Mouse (Mus musculus) MEL (cell line): ENCODE measurements around the gene Tra2b.

ENCODE experiments used
- CHD1 ChIP-seq: IDR thresholded peaks from 2 replicates; pipeline ENCODE4 v1.6.1; 2012; ENCODE audit warnings: low read depth, mild to moderate bottlenecking, inconsistent platforms, low read length, improper control_type of control experiment
- CTCF ChIP-seq, 3 experiments: IDR thresholded peaks in 2 of 3; conservative IDR thresholded peaks in 1 of 3; 2 replicates each; pipeline ENCODE4 v1.5.1; 2011 to 2012; ENCODE audit warnings: low read length in 3 of 3, low read depth in 2 of 3, mild to moderate bottlenecking in 2 of 3, improper control_type of control experiment in 1 of 3, inconsistent platforms in 1 of 3, mixed read lengths in 1 of 3, moderate library complexity in 1 of 3; ENCODE audit not compliant: control insufficient read depth in 1 of 3, insufficient read depth in 1 of 3, poor library complexity in 1 of 3, severe bottlenecking in 1 of 3
- ETS1 ChIP-seq: IDR thresholded peaks from 2 replicates; pipeline ENCODE4 v1.6.1; 2012; ENCODE audit warnings: low read depth, mild to moderate bottlenecking, inconsistent platforms, low read length, improper control_type of control experiment, moderate library complexity
- GATA1 ChIP-seq: IDR thresholded peaks from 2 replicates; pipeline ENCODE4 v1.6.1; 2011; ENCODE audit warnings: low read depth, low read length, improper control_type of control experiment
- MEF2A ChIP-seq: IDR thresholded peaks from 2 replicates; pipeline ENCODE4 v1.6.1; 2014; ENCODE audit warnings: low read depth, mild to moderate bottlenecking, inconsistent platforms, low read length, improper control_type of control experiment; ENCODE audit not compliant: poor library complexity, insufficient replicate concordance, severe bottlenecking; ENCODE audit errors: extremely low read depth
- NRF1 ChIP-seq: IDR thresholded peaks from 2 replicates; pipeline ENCODE4 v1.6.1; 2014; ENCODE audit warnings: low read depth, mild to moderate bottlenecking, inconsistent platforms, low read length, improper control_type of control experiment, moderate library complexity; ENCODE audit not compliant: poor library complexity, insufficient read depth, severe bottlenecking
- POLR2A ChIP-seq, 2 experiments: IDR thresholded peaks; 2 replicates each; pipeline ENCODE4 v1.6.1; 2011 to 2012; ENCODE audit warnings: low read length in 2 of 2, mild to moderate bottlenecking in 2 of 2, control low read depth in 1 of 2, improper control_type of control experiment in 1 of 2, low read depth in 1 of 2, moderate library complexity in 1 of 2; ENCODE audit not compliant: control insufficient read depth in 1 of 2, insufficient read depth in 1 of 2, poor library complexity in 1 of 2
- POLR2AphosphoS2 ChIP-seq: IDR thresholded peaks from 2 replicates; pipeline ENCODE4 v1.6.1; 2011; ENCODE audit warnings: low read length, improper control_type of control experiment
- RAD21 ChIP-seq: IDR thresholded peaks from 2 replicates; pipeline ENCODE4 v1.6.1; 2011; ENCODE audit warnings: mild to moderate bottlenecking, low read depth, low read length, improper control_type of control experiment
- RCOR1 ChIP-seq: IDR thresholded peaks from 2 replicates; pipeline ENCODE4 v1.6.1; 2012; ENCODE audit warnings: low read depth, mild to moderate bottlenecking, inconsistent platforms, low read length, improper control_type of control experiment
- ZC3H11A ChIP-seq: IDR thresholded peaks from 2 replicates; pipeline ENCODE4 v1.6.1; 2012; ENCODE audit warnings: low read depth, mild to moderate bottlenecking, inconsistent platforms, low read length, improper control_type of control experiment

DNA sequence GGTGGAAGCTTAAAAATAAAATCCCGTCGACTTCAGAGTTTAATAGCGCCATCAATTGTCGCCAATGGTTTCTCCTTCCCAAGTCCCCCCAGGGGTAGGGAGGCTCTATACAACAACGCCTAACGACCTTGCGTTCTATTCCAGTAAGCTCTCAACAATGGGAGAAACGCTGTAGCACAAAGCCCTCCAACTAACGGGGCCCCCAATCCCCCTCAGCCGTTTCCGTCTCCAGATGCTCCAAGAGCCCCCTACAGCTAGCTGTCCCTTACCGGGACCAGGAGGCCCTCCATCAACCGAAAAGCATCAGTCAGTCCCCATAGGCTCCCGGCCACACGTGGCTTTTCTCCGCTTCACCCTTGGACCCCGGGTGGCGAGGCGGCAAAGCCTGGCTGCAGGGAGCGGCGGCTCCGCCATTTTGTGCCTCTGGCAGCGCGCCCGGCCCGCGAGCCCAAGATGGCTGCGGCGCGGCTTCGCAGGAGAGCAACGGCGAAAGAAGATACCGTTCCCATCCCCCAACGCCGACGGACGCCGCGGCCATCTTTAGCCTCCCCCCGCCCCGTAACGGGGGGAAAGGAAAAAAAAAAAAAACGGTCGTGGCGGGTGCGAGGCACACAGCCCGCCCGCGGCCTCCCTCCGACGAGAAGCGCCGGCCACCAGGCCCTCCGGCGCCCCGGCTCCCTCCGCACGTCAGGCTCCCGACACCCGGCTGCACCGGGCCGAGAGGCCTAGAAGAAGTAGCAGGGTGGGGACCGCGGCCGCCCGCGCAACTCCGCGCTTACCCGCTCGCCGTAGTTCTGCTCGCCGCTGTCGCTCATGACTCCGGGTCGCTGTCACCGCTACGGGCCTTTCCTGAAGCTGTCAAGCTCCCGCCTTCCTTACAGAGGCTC, 600 bp downstream of the Tra2b start:
- TF ChIP-seq CTCF (IDR thresholded peaks at IDR 0.05 in 2 of 3, conservative IDR thresholded peaks at IDR 0.05 in 1 of 3; ENCODE audit: control insufficient read depth in 1 of 3, insufficient read depth in 1 of 3, low read depth in 2 of 3, low read length in 3 of 3, poor library complexity in 1 of 3, severe bottlenecking in 1 of 3) (no peak), POLR2A (IDR thresholded peaks at IDR 0.05; ENCODE audit: control insufficient read depth in 1 of 2, insufficient read depth in 1 of 2, low read depth in 1 of 2, low read length in 2 of 2, poor library complexity in 1 of 2) (no peak; a peak in 1 of 4 replicates), ETS1 (no peak), ZC3H11A (peak; percentile 78), NRF1 (no peak), GATA1 (no peak), CHD1 (peak; percentile 85; the same call in 1 of the 2 replicates), MEF2A (no peak), RAD21 (no peak), RCOR1 (peak; percentile 12; the same call in 1 of the 2 replicates), POLR2AphosphoS2 (no peak; the same call in 1 of the 2 replicates)
